ENCODE assay signal across 10 mouse cellular contexts in genomic region chr1:134725276-134725675, GRCm38 (mm10).
DNase-seq lines count a peak whose midpoint lies in the region; ATAC-seq and TF ChIP-seq lines count a peak whose summit lies in the region.
"Had no signal": no experiment of that assay in that cellular context is flagged by ENCODE, and none has a peak within 500 bp of the region (broad histone marks: within the 10 kb centered on the region; RNA-seq: fewer than 3 reads in every experiment).

No protein-coding gene starts in this region.

- no peak overlapping the region for H3K4me3 ChIP-seq in forebrain, postnatal 0 days (ENCODE audit: low read depth, low read length)
- H3K4me3 ChIP-seq in forebrain, embryonic 16.5 days (replicated peaks; ENCODE audit: low read length) = no peak overlapping the region
- no peak overlapping the region for H3K4me3 ChIP-seq in hindbrain, embryonic 12.5 days
- H3K4me3 ChIP-seq: stomach, embryonic 15.5 days had no signal

- no peaks in the 10 kb centered on the region for H3K9me3 ChIP-seq in forebrain, postnatal 0 days (ENCODE audit: low read length)
- no peaks in the 10 kb centered on the region for H3K9me3 ChIP-seq in forebrain, embryonic 16.5 days (ENCODE audit: control insufficient read depth, low read length)
- no peaks in the 10 kb centered on the region for H3K9me3 ChIP-seq in hindbrain, embryonic 12.5 days (replicated peaks)
- H3K9me3 ChIP-seq: stomach, embryonic 15.5 days had no signal

- H3K36me3 ChIP-seq in forebrain, postnatal 0 days (ENCODE audit: insufficient read depth) = no peaks in the 10 kb centered on the region
- H3K36me3 ChIP-seq in forebrain, embryonic 16.5 days (ENCODE audit: control insufficient read depth, insufficient read depth) = no peaks in the 10 kb centered on the region
- no peaks in the 10 kb centered on the region for H3K36me3 ChIP-seq in hindbrain, embryonic 12.5 days
- H3K36me3 ChIP-seq: stomach, embryonic 15.5 days had no signal

- H3K27ac ChIP-seq in forebrain, postnatal 0 days (ENCODE audit: low read depth, low read length) = no peak overlapping the region
- H3K27ac ChIP-seq in forebrain, embryonic 16.5 days (ENCODE audit: low read length) = no peak overlapping the region
- H3K27ac ChIP-seq in hindbrain, embryonic 12.5 days = no peak overlapping the region
- H3K27ac ChIP-seq: stomach, embryonic 15.5 days had no signal

- H3K4me2 ChIP-seq in forebrain, postnatal 0 days (ENCODE audit: low read depth) = no peak overlapping the region
- H3K4me2 ChIP-seq in forebrain, embryonic 16.5 days (ENCODE audit: low read length) = no peak overlapping the region
- no peak overlapping the region for H3K4me2 ChIP-seq in hindbrain, embryonic 12.5 days (replicated peaks)
- H3K4me2 ChIP-seq: stomach, embryonic 15.5 days had no signal

- WGBS in forebrain, postnatal 0 days = 57% methylated on average over 5 of the region's 5 CpGs
- 54% methylated on average over 5 of the region's 5 CpGs for WGBS in forebrain, embryonic 16.5 days
- 60% methylated on average over 5 of the region's 5 CpGs for WGBS in hindbrain, embryonic 12.5 days

- DNase-seq in forebrain, postnatal 0 days = no peak
- DNase-seq in urinary bladder, postnatal 14 days (ENCODE audit: low spot score) = peak; percentile 70
- DNase-seq in urinary bladder, postnatal 4 days (ENCODE audit: low spot score in 2 of 2) = no peak
- peak; percentile 40 for DNase-seq in kidney, postnatal 14 days

- no peak; the same call in 1 of the 2 replicates for ATAC-seq in forebrain, postnatal 0 days
- no peak for ATAC-seq in forebrain, embryonic 16.5 days
- peak; percentile 87 for ATAC-seq in common myeloid progenitor, adult 5-6 weeks (replicated peaks; ENCODE audit: low read depth, poor library complexity, severe bottlenecking)
- ATAC-seq in megakaryocyte-erythroid progenitor cell, adult 5-6 weeks (replicated peaks; ENCODE audit: low FRiP score, low TSS enrichment, poor library complexity, severe bottlenecking) = peak; percentile 55; the same call in 1 of the 2 replicates
- no peak for ATAC-seq in hindbrain, embryonic 12.5 days (ENCODE audit: low FRiP score)
- ATAC-seq: Patski had no signal

- no peaks in the 10 kb centered on the region for H3K27me3 ChIP-seq in forebrain, postnatal 0 days (ENCODE audit: insufficient read depth, low read length)
- H3K27me3 ChIP-seq in forebrain, embryonic 16.5 days (replicated peaks; ENCODE audit: control insufficient read depth, insufficient read depth, low read length) = no peaks in the 10 kb centered on the region
- no peaks in the 10 kb centered on the region; the same call in 1 of the 2 replicates for H3K27me3 ChIP-seq in hindbrain, embryonic 12.5 days
- H3K27me3 ChIP-seq: Patski; stomach, embryonic 15.5 days had no signal

- TF ChIP-seq CTCF in forebrain, postnatal 0 days (IDR thresholded peaks at IDR 0.05; ENCODE audit: low read depth) = peak; percentile 50

- no peak overlapping the region for H3K9ac ChIP-seq in forebrain, postnatal 0 days
- no peak overlapping the region for H3K9ac ChIP-seq in forebrain, embryonic 16.5 days (replicated peaks; ENCODE audit: low read depth, low read length)
- no peak overlapping the region for H3K9ac ChIP-seq in hindbrain, embryonic 12.5 days
- H3K9ac ChIP-seq: stomach, embryonic 15.5 days had no signal

- no peaks in the 10 kb centered on the region for H3K4me1 ChIP-seq in forebrain, postnatal 0 days (ENCODE audit: insufficient read depth)
- no peaks in the 10 kb centered on the region for H3K4me1 ChIP-seq in forebrain, embryonic 16.5 days (replicated peaks; ENCODE audit: control insufficient read depth, insufficient read depth, low read length)
- peaks cover 5% of the 10 kb centered on the region; the same call in 1 of the 2 replicates for H3K4me1 ChIP-seq in hindbrain, embryonic 12.5 days

Comparison
In these comparisons a context has a peak if more than half of its experiments do, and no peak if none do; other contexts are left out.
1. DNase-seq: peak in urinary bladder, postnatal 14 days (single experiment) and kidney, postnatal 14 days (single experiment); none in forebrain, postnatal 0 days (single experiment) and urinary bladder, postnatal 4 days (0 of 2).
2. ATAC-seq: peak in common myeloid progenitor, adult 5-6 weeks (single experiment) and megakaryocyte-erythroid progenitor cell, adult 5-6 weeks (single experiment); none in forebrain, postnatal 0 days (single experiment), forebrain, embryonic 16.5 days (single experiment) and hindbrain, embryonic 12.5 days (single experiment).